Mouse (Mus musculus) heart, embryonic 12.5 days (tissue): ENCODE data around the gene Cul4a. TPM values are rescaled to one million over a fixed set of nuclear protein-coding genes. Genes with fewer than 3 reads are reported as not detected.

Source experiments
- microRNA counts: library from miRNA; unstranded; fragments of <30 nt; microRNA quantifications from one replicate; lab custom pipeline; 2017
- microRNA-seq: library from miRNA; unstranded; fragments of <30 nt; microRNA quantifications from one replicate; pipeline ENCODE4, GENCODE M21; 2017
- polyA plus RNA-seq: library from polyadenylated mRNA; unstranded; fragments of >200 nt; fragmentation: Nextera tagmentation; extraction: Ambion mirVana; gene quantifications from 2 replicates; pipeline ENCODE4 v1.2.1, GENCODE M21; 2016

Cul4a gene
- polyA plus RNA-seq, 1 experiment from 2014 or later, result 124 TPM

MicroRNA genes within 50 kb of the gene (microRNA counts, 519-probe panel; counts per million panel counts)
- microRNA mmu-miR-1968 (lab: Ali Mortazavi, UCI), result 2,141 counts per million, percentile 7 among the panel's probes with 10 or more counts

Small RNAs within 50 kb of the gene (microRNA-seq; reads per million reads assigned to microRNA genes)
- 28.1 reads per million, percentile 37 among the genes with 10 or more reads in this experiment for gene Mir1968
- gene Mir7065, result not detected

Other genes starting within 250 kb of the Cul4a start
- gene Mcf2l, start 231.8 kb upstream of the Cul4a start, polyA plus RNA-seq, result 11.4 and 11.5 TPM in 2 replicates
- gene F7, start 79.6 kb upstream of the Cul4a start, polyA plus RNA-seq, result 0.23 TPM in 1 of 2 replicates, not detected in the other
- 2.7 and 2.8 TPM in 2 replicates for gene F10, start 68.3 kb upstream of the Cul4a start, polyA plus RNA-seq
- 0.39 and 0.92 TPM in 2 replicates for gene Proz, start 44.7 kb upstream of the Cul4a start, polyA plus RNA-seq
- 29.3 and 29.5 TPM in 2 replicates for gene Pcid2, start 162 bp upstream of the Cul4a start, polyA plus RNA-seq
- 364 and 372 TPM in 2 replicates for gene Lamp1, start 53.5 kb downstream of the Cul4a start, polyA plus RNA-seq
- gene Grtp1, start 95.0 kb downstream of the Cul4a start, polyA plus RNA-seq, result 19.8 and 22.7 TPM in 2 replicates
- gene Adprhl1, start 148.5 kb downstream of the Cul4a start, polyA plus RNA-seq, result 167 and 180 TPM in 2 replicates
- gene Dcun1d2, start 182.5 kb downstream of the Cul4a start, polyA plus RNA-seq, result 28.3 and 29.6 TPM in 2 replicates
- gene Tmco3, start 182.6 kb downstream of the Cul4a start, polyA plus RNA-seq, result 34.5 and 41.2 TPM in 2 replicates
- 105 and 114 TPM in 2 replicates for gene Tfdp1, start 233.1 kb downstream of the Cul4a start, polyA plus RNA-seq